ENCODE assay signal across 10 mouse cellular contexts in the genomic region with DNA sequence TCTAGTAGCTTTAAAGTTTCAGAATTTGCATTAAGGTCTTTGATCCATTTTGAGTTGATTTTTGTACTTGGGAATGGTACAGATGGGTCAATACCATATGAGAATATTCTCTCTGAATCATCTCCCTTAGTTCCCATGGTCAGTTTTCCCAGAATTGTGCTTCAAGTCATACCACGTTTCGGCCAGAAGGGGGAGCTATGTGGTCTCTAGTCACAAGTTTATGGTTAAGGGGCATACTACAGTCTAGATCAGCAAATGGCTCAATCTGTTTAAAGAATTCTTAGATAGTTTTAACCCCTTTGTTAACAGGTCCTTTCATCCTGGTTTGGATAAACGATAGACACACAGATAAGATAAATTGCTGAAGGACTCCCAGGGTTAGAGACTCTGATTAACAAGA.
DNase-seq lines count a peak whose midpoint lies in the region; ATAC-seq and TF ChIP-seq lines count a peak whose summit lies in the region.
"Had no signal": no experiment of that assay in that cellular context is flagged by ENCODE, and none has a peak within 500 bp of the region (broad histone marks: within the 10 kb centered on the region; RNA-seq: fewer than 3 reads in every experiment).

No protein-coding gene starts in this region.

- H3K4me3 ChIP-seq in forebrain, embryonic 14.5 days (ENCODE audit: low read depth, low read length) = no peak overlapping the region
- no peak overlapping the region for H3K4me3 ChIP-seq in forebrain, embryonic 15.5 days
- H3K4me3 ChIP-seq in midbrain, embryonic 10.5 days = no peak overlapping the region
- H3K4me3 ChIP-seq in midbrain, embryonic 16.5 days (ENCODE audit: low read depth, low read length) = no peak overlapping the region
- no peak overlapping the region for H3K4me3 ChIP-seq in liver, embryonic 14.5 days (ENCODE audit: insufficient read depth in 1 of 2, low read depth in 2 of 2, low read length in 2 of 2)
- H3K4me3 ChIP-seq: limb, embryonic 15.5 days had no signal

- intact Hi-C loops in left cerebral cortex, postnatal 36 days (cut with DNase I) = no loop called here

- H3K36me3 ChIP-seq in forebrain, embryonic 14.5 days (ENCODE audit: control insufficient read depth, insufficient read depth, low read length) = no peaks in the 10 kb centered on the region
- no peaks in the 10 kb centered on the region for H3K36me3 ChIP-seq in forebrain, embryonic 15.5 days
- no peaks in the 10 kb centered on the region for H3K36me3 ChIP-seq in midbrain, embryonic 10.5 days
- no peaks in the 10 kb centered on the region for H3K36me3 ChIP-seq in midbrain, embryonic 16.5 days (ENCODE audit: control insufficient read depth, insufficient read depth, low read length)
- no peaks in the 10 kb centered on the region for H3K36me3 ChIP-seq in liver, embryonic 14.5 days (replicated peaks; ENCODE audit: control insufficient read depth, insufficient read depth, low read depth)
- H3K36me3 ChIP-seq: G1E; limb, embryonic 15.5 days had no signal

- H3K9me3 ChIP-seq in forebrain, embryonic 14.5 days (replicated peaks; ENCODE audit: control insufficient read depth, low read length) = no peaks in the 10 kb centered on the region
- H3K9me3 ChIP-seq in forebrain, embryonic 15.5 days = no peaks in the 10 kb centered on the region
- H3K9me3 ChIP-seq in midbrain, embryonic 10.5 days (replicated peaks) = no peaks in the 10 kb centered on the region
- no peaks in the 10 kb centered on the region for H3K9me3 ChIP-seq in midbrain, embryonic 16.5 days (replicated peaks; ENCODE audit: control insufficient read depth, low read length, poor library complexity, severe bottlenecking)
- no peaks in the 10 kb centered on the region for H3K9me3 ChIP-seq in liver, embryonic 14.5 days (ENCODE audit: control insufficient read depth, low read length)
- H3K9me3 ChIP-seq: G1E; limb, embryonic 15.5 days had no signal

- WGBS in forebrain, embryonic 14.5 days = 8% methylated on average over 3 of the region's 3 CpGs
- 7% methylated on average over 3 of the region's 3 CpGs for WGBS in forebrain, embryonic 15.5 days
- 7% methylated on average over 3 of the region's 3 CpGs for WGBS in midbrain, embryonic 10.5 days
- WGBS in midbrain, embryonic 16.5 days = 5% methylated on average over 3 of the region's 3 CpGs
- 8% methylated on average over 3 of the region's 3 CpGs for WGBS in liver, embryonic 14.5 days (ENCODE audit: insufficient replicate concordance)

- no peaks in the 10 kb centered on the region for H3K4me1 ChIP-seq in forebrain, embryonic 14.5 days (ENCODE audit: control insufficient read depth, insufficient read depth, low read length)
- H3K4me1 ChIP-seq in forebrain, embryonic 15.5 days = no peaks in the 10 kb centered on the region
- no peaks in the 10 kb centered on the region for H3K4me1 ChIP-seq in midbrain, embryonic 10.5 days
- no peaks in the 10 kb centered on the region for H3K4me1 ChIP-seq in midbrain, embryonic 16.5 days (ENCODE audit: control insufficient read depth, insufficient read depth, low read length)
- no peaks in the 10 kb centered on the region for H3K4me1 ChIP-seq in liver, embryonic 14.5 days (replicated peaks; ENCODE audit: control insufficient read depth in 2 of 2, insufficient read depth in 2 of 2, low read length in 1 of 2)
- H3K4me1 ChIP-seq: limb, embryonic 15.5 days had no signal

- H3K9ac ChIP-seq in forebrain, embryonic 14.5 days (ENCODE audit: low read length) = no peak overlapping the region
- H3K9ac ChIP-seq in forebrain, embryonic 15.5 days (replicated peaks) = no peak overlapping the region
- H3K9ac ChIP-seq in midbrain, embryonic 16.5 days (ENCODE audit: low read depth, low read length) = no peak overlapping the region
- H3K9ac ChIP-seq in liver, embryonic 14.5 days (replicated peaks) = no peak overlapping the region
- H3K9ac ChIP-seq: limb, embryonic 15.5 days had no signal

- no peaks in the 10 kb centered on the region for H3K27me3 ChIP-seq in forebrain, embryonic 14.5 days (replicated peaks; ENCODE audit: control insufficient read depth, insufficient read depth, low read length)
- no peaks in the 10 kb centered on the region for H3K27me3 ChIP-seq in forebrain, embryonic 15.5 days
- no peaks in the 10 kb centered on the region for H3K27me3 ChIP-seq in midbrain, embryonic 10.5 days (ENCODE audit: low read depth, poor library complexity, severe bottlenecking)
- H3K27me3 ChIP-seq in midbrain, embryonic 16.5 days (ENCODE audit: control insufficient read depth, insufficient read depth, low read depth, low read length) = no peaks in the 10 kb centered on the region
- H3K27me3 ChIP-seq in liver, embryonic 14.5 days (ENCODE audit: control insufficient read depth, insufficient read depth, low read length) = no peaks in the 10 kb centered on the region
- H3K27me3 ChIP-seq: limb, embryonic 15.5 days had no signal

- H3K4me2 ChIP-seq in forebrain, embryonic 14.5 days (ENCODE audit: low read length) = no peak overlapping the region
- H3K4me2 ChIP-seq in forebrain, embryonic 15.5 days (replicated peaks) = no peak overlapping the region
- H3K4me2 ChIP-seq in midbrain, embryonic 16.5 days (ENCODE audit: low read length) = no peak overlapping the region
- no peak overlapping the region for H3K4me2 ChIP-seq in liver, embryonic 14.5 days (ENCODE audit: low read depth)
- H3K4me2 ChIP-seq: limb, embryonic 15.5 days had no signal

- H3K27ac ChIP-seq in forebrain, embryonic 14.5 days (ENCODE audit: low read depth, low read length) = no peak overlapping the region
- H3K27ac ChIP-seq in forebrain, embryonic 15.5 days (replicated peaks) = no peak overlapping the region
- H3K27ac ChIP-seq in midbrain, embryonic 10.5 days (replicated peaks) = no peak overlapping the region
- no peak overlapping the region for H3K27ac ChIP-seq in midbrain, embryonic 16.5 days (ENCODE audit: low read length)
- H3K27ac ChIP-seq in liver, embryonic 14.5 days = no peak overlapping the region
- H3K27ac ChIP-seq: limb, embryonic 15.5 days had no signal

- peak; percentile 39; the same call in 1 of the 2 replicates for TF ChIP-seq CTCF in liver, embryonic 14.5 days (IDR thresholded peaks at IDR 0.05; ENCODE audit: low read depth)

- no peak for ATAC-seq in forebrain, embryonic 14.5 days
- no peak for ATAC-seq in forebrain, embryonic 15.5 days (replicated peaks)
- no peak for ATAC-seq in midbrain, embryonic 16.5 days
- no peak for ATAC-seq in liver, embryonic 14.5 days (ENCODE audit: insufficient read depth)

- DNase-seq in forebrain, embryonic 14.5 days (ENCODE audit: low spot score) = peak; percentile 53
- DNase-seq in midbrain, embryonic 10.5 days (ENCODE audit: low spot score) = peak; percentile 49
- DNase-seq in adrenal gland, postnatal 36 days = peak; percentile 33 to 46
- DNase-seq in liver, embryonic 14.5 days (ENCODE audit: low read depth in 3 of 3, low spot score in 3 of 3) = peak in 1 of 3 experiments; percentile 3
- DNase-seq in natural killer cell, adult 2 months (ENCODE audit: low spot score in 2 of 2) = no peak
- DNase-seq in left cerebral cortex, postnatal 36 days (ENCODE audit: low spot score in 2 of 2) = no peak

- TF ChIP-seq EP300 in liver, embryonic 14.5 days (IDR thresholded peaks at IDR 0.05; ENCODE audit: low read depth) = no peak

Comparison
In these comparisons a context has a peak if more than half of its experiments do, and no peak if none do; other contexts are left out.
1. DNase-seq: peak in forebrain, embryonic 14.5 days (single experiment), midbrain, embryonic 10.5 days (single experiment) and adrenal gland, postnatal 36 days (2 of 2); none in natural killer cell, adult 2 months (0 of 2) and left cerebral cortex, postnatal 36 days (0 of 2).